Mouse (Mus musculus) G1E (cell line): ENCODE results near the gene Gm20481. TPM values are rescaled to one million over a fixed set of nuclear protein-coding genes. Genes with fewer than 3 reads are reported as not detected.

ENCODE experiments used
- ATAC-seq: 2 replicates; pipeline ENCODE4 v1.8.0; 2016; ENCODE audit warnings: mild to moderate bottlenecking; ENCODE audit not compliant: insufficient number of reproducible peaks, poor library complexity, low FRiP score, severe bottlenecking; ENCODE audit errors: extremely low read depth
- DNase-seq: peaks from one replicate; pipeline ENCODE4 v3.0.0; 2012; ENCODE audit warnings: low spot score
- H3K27me3 ChIP-seq: 2 replicates; pipeline ENCODE4 v1.6.1; 2012; ENCODE audit warnings: mild to moderate bottlenecking, low read length, inconsistent platforms; ENCODE audit not compliant: insufficient read depth
- H3K36me3 ChIP-seq: replicated peaks from 2 replicates; pipeline ENCODE3; 2012; ENCODE audit warnings: mild to moderate bottlenecking, inconsistent platforms
- H3K4me1 ChIP-seq: 2 replicates; pipeline ENCODE4 v1.6.1; 2012; ENCODE audit warnings: low read depth, low read length, inconsistent platforms, mixed read lengths; ENCODE audit not compliant: insufficient read depth
- H3K4me3 ChIP-seq: 2 replicates; pipeline ENCODE4 v1.5.1; 2012; ENCODE audit warnings: low read depth, mild to moderate bottlenecking, inconsistent platforms, low read length, moderate library complexity, mixed read lengths
- H3K9me3 ChIP-seq: replicated peaks from 2 replicates; pipeline ENCODE4 v1.6.1; 2012; ENCODE audit warnings: inconsistent platforms
- CTCF ChIP-seq: IDR thresholded peaks from 2 replicates; pipeline ENCODE4 v1.5.1; 2012; ENCODE audit warnings: low read depth, low read length, inconsistent platforms, mixed read lengths
- GATA1 ChIP-seq: IDR thresholded peaks from 2 replicates; pipeline ENCODE4 v1.6.1; 2012; ENCODE audit warnings: borderline replicate concordance, low read length, inconsistent platforms, mixed read lengths
- GATA2 ChIP-seq: IDR thresholded peaks from 2 replicates; pipeline ENCODE4 v1.6.1; 2012; ENCODE audit warnings: low read depth, low read length, inconsistent platforms, borderline replicate concordance
- POLR2AphosphoS5 ChIP-seq: IDR thresholded peaks from 2 replicates; pipeline ENCODE4 v1.6.1; 2012; ENCODE audit warnings: low read depth, low read length, inconsistent platforms; ENCODE audit not compliant: insufficient replicate concordance
- TAL1 ChIP-seq: conservative IDR thresholded peaks from 2 replicates; pipeline ENCODE4 v1.6.1; 2012; ENCODE audit warnings: low read depth, low read length, inconsistent platforms, mixed read lengths
- polyA plus RNA-seq: library from polyadenylated mRNA; stranded (reverse); fragments of >175 nt; gene quantifications from 2 replicates; pipeline ENCODE4 v1.2.3, GENCODE M21; 2012
- total RNA-seq, 2 experiments: library from RNA; stranded (forward) in 1 of 2; stranded (reverse) in 1 of 2; fragments of 200-1000 nt in 1 of 2; fragments of >200 nt in 1 of 2; fragmentation: Nextera tagmentation in 1 of 2; gene quantifications; 2 replicates each; pipeline ENCODE4 v1.2.3; 2014 to 2017

The Gm20481 gene
- total and polyA plus RNA-seq, 3 experiments: 0.44 TPM; not detected in 2

GRCm38 (mm10) chr17:34931735-34932098, 38.0 kb upstream of the Gm20481 start:
- TF ChIP-seq GATA2 (no peak), GATA1 (no peak), CTCF (no peak), POLR2AphosphoS5 (no peak), TAL1 (no peak)
- ATAC-seq: no peak
- DNase-seq: no peak
- H3K27me3 ChIP-seq: peaks cover 10% of the 10 kb centered on the region; the same call in 1 of the 2 replicates
- H3K9me3 ChIP-seq: no peaks in the 10 kb centered on the region
- H3K36me3 ChIP-seq: peaks cover 38% of the 10 kb centered on the region
- peaks cover 26% of the 10 kb centered on the region for H3K4me1 ChIP-seq
- H3K4me3 ChIP-seq: peak overlapping the region; percentile 94

GRCm38 (mm10) chr17:34932287-34932686, 37.4 kb upstream of the Gm20481 start:
- Histone ChIP-seq H3K36me3 (peaks cover 38% of the 10 kb centered on the region), H3K27me3 (peaks cover 10% of the 10 kb centered on the region; the same call in 1 of the 2 replicates), H3K4me1 (peaks cover 24% of the 10 kb centered on the region), H3K9me3 (no peaks in the 10 kb centered on the region), H3K4me3 (no peak overlapping the region; the same call in 1 of the 2 replicates)
- ATAC-seq (no peak), DNase-seq (no peak)
- TF ChIP-seq GATA1: no peak
- no peak for TF ChIP-seq GATA2
- no peak for TF ChIP-seq POLR2AphosphoS5
- no peak for TF ChIP-seq TAL1
- no peak for TF ChIP-seq CTCF

DNA sequence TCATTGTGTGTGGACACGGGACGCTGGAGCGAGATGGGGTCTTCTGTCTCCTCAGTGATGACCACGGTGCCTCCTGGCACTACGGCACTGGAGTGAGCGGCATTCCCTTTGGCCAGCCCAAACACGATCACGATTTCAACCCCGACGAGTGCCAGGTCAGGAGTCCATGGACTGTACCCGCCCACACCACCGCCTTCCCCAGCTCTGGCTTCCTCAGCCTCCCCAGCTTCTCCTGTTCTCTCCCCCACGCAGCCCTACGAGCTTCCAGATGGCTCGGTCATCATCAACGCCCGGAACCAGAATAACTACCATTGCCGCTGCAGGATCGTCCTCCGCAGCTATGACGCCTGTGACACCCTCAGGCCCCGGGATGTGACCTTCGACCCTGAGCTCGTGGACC, 35.7 kb upstream of the Gm20481 start:
- peaks cover 40% of the 10 kb centered on the region for H3K36me3 ChIP-seq
- no peaks in the 10 kb centered on the region for H3K9me3 ChIP-seq
- H3K27me3 ChIP-seq: no peaks in the 10 kb centered on the region
- DNase-seq: no peak
- TF ChIP-seq POLR2AphosphoS5 (no peak), GATA1 (no peak), CTCF (no peak), TAL1 (no peak), GATA2 (no peak)
- peaks cover 24% of the 10 kb centered on the region for H3K4me1 ChIP-seq
- H3K4me3 ChIP-seq: peak overlapping the region; percentile 9; the same call in 1 of the 2 replicates
- no peak for ATAC-seq

- H3K4me3 ChIP-seq: no peak overlapping the region
- peaks cover 28% of the 10 kb centered on the region for H3K4me1 ChIP-seq
- no peaks in the 10 kb centered on the region for H3K9me3 ChIP-seq
- ATAC-seq (no peak), DNase-seq (no peak)
- peaks cover 40% of the 10 kb centered on the region for H3K36me3 ChIP-seq
- no peak for TF ChIP-seq TAL1
- no peak for TF ChIP-seq GATA2
- no peak for TF ChIP-seq POLR2AphosphoS5
- no peak for TF ChIP-seq CTCF
- no peak for TF ChIP-seq GATA1
- H3K27me3 ChIP-seq: 0 out of 2 replicates have a peak, but pooled peaks cover 2% of the 10 kb centered on the region
Observed at GRCm38 (mm10) chr17:34934830-34935229, 34.9 kb upstream of the Gm20481 start.

DNA sequence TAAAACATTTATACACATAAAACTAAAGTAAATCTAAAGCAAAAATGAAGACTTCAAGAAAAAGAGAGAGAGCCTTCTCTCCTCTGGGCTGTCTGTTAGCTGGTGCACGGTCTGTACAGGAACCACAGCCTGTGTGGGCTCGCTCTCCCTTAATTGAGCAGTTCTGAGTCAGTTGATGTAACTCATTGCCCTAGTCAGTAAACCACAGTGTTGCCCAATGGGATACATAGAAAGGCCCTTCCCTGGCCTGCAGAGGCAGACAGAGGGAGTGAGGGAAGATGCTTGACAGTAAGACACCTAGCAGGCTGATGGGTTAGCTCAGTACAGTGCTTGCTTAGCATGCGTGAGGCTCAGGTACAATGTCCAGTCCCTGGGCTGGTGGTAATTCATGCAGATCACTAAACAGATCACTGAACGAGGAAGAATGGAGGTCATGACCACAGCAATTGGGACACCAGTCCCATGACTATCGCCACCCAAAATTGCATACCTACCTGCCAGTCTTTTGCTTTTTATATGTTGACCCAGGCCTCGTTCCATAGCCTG, 31.7 kb upstream of the Gm20481 start:
- peaks cover 20% of the 10 kb centered on the region for H3K4me1 ChIP-seq
- no peak for DNase-seq
- 0 out of 2 replicates have a peak, but pooled peaks cover 2% of the 10 kb centered on the region for H3K27me3 ChIP-seq
- no peak for TF ChIP-seq CTCF
- H3K4me3 ChIP-seq: no peak overlapping the region
- H3K9me3 ChIP-seq: no peaks in the 10 kb centered on the region
- ATAC-seq: no peak
- peaks cover 33% of the 10 kb centered on the region for H3K36me3 ChIP-seq

GRCm38 (mm10) chr17:34941344-34942041, 28.2 kb upstream of the Gm20481 start:
- peaks cover 4% of the 10 kb centered on the region for H3K36me3 ChIP-seq
- peak; percentile 27 for DNase-seq
- peaks cover 11% of the 10 kb centered on the region for H3K4me1 ChIP-seq
- peaks cover 2% of the 10 kb centered on the region; the same call in 1 of the 2 replicates for H3K27me3 ChIP-seq
- TF ChIP-seq GATA1: no peak
- ATAC-seq: no peak
- H3K4me3 ChIP-seq: peak overlapping the region; percentile 51; the same call in 1 of the 2 replicates
- no peaks in the 10 kb centered on the region for H3K9me3 ChIP-seq
